Mouse (Mus musculus) brain, embryonic 14.5 days (tissue): ENCODE results near the gene Braf.

Source experiments
- CTCF ChIP-seq: fragments of 200-500 bp; IDR thresholded peaks from 2 replicates; pipeline ENCODE4 v1.5.1; 2012; ENCODE audit warnings: inconsistent platforms, mild to moderate bottlenecking, moderate library complexity, borderline replicate concordance; ENCODE audit not compliant: insufficient read depth, insufficient read length; ENCODE audit errors: extremely low read depth
- POLR2A ChIP-seq: fragments of 200-500 bp; IDR thresholded peaks from 2 replicates; pipeline ENCODE4 v1.6.1; 2012; ENCODE audit warnings: mild to moderate bottlenecking, inconsistent platforms, borderline replicate concordance; ENCODE audit not compliant: poor library complexity, insufficient read depth, insufficient read length, severe bottlenecking; ENCODE audit errors: extremely low read depth

GRCm38 (mm10) chr6:39775029-39775428, 49.8 kb upstream of the Braf start:
- TF ChIP-seq POLR2A (no peak), CTCF (no peak)
